Mouse (Mus musculus) brown adipose tissue, adult 24 weeks (tissue): ENCODE measurements around the gene Mettl1. TPM values are rescaled to one million over a fixed set of nuclear protein-coding genes. Genes with fewer than 3 reads are reported as not detected.

Experiments
- H3K27ac ChIP-seq: fragments of 200-500 bp; replicated peaks from 2 replicates; pipeline ENCODE4 v1.5.1; 2012; ENCODE audit warnings: low read depth, mild to moderate bottlenecking, low read length
- H3K4me1 ChIP-seq: fragments of 200-500 bp; 2 replicates; pipeline ENCODE4 v1.6.1; 2012; ENCODE audit warnings: low read length, mixed read lengths; ENCODE audit not compliant: control insufficient read depth, insufficient read depth, insufficient read length
- H3K4me3 ChIP-seq: fragments of 200-500 bp; 2 replicates; pipeline ENCODE4 v1.5.1; 2012; ENCODE audit warnings: low read depth, mild to moderate bottlenecking, low read length, moderate library complexity; ENCODE audit not compliant: insufficient read depth
- polyA plus RNA-seq: library from polyadenylated mRNA; stranded (reverse); fragments of >200 nt; gene quantifications from 2 replicates; pipeline ENCODE4 v1.2.4, GENCODE M21; 2012; ENCODE audit not compliant: missing spikeins, insufficient read depth, insufficient read length

Mettl1 gene
- polyA plus RNA-seq, 1 experiment, result 10.4 TPM

DNA sequence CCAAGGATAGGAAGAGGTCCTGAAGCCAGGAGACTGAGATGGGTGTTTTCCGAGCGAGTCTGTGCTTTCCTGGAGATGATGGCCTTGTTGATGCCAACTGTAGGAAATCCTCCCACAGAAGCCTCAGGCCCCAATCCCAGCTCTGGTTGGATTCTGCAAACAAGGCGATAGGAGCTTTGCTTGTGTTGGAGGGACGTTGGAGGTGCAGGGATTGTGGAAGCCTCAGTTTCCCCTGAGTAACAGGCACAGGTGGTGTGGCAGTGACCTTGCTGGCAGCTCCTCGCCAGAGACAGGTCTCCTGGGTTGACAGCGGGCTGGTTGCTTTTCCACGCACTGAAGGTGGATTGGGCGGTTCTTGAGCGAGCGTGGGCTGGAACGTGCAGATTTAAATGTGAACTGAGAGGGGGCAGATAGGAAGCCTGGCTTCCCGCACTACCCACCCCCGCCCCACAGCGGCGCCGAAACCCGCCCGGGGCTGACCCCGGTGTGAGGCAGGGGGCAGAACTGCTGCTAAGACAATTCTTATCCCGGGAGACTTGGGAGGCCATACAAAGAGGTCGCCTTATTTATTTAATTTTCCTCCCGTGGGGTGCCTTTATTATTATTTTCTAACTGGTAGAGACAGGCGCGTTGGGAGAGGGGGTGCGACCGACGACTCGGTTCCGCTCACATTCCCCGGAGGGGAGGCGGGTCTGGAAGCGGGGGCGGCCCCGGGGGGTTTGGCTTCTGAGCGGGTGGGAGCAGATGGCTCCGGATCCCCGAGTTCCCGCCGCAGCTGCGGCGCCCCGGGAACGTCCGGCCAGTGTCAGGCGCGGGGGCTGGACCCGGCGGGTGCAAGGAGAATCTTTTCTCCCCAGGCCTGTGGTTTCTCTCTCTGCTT lies 39.9 kb downstream of the Mettl1 start:
- Histone ChIP-seq H3K27ac (peak overlapping the region; percentile 50; the same call in 1 of the 2 replicates), H3K4me3 (peak overlapping the region; percentile 41), H3K4me1 (peaks cover 2% of the 10 kb centered on the region; the same call in 1 of the 2 replicates)

DNA sequence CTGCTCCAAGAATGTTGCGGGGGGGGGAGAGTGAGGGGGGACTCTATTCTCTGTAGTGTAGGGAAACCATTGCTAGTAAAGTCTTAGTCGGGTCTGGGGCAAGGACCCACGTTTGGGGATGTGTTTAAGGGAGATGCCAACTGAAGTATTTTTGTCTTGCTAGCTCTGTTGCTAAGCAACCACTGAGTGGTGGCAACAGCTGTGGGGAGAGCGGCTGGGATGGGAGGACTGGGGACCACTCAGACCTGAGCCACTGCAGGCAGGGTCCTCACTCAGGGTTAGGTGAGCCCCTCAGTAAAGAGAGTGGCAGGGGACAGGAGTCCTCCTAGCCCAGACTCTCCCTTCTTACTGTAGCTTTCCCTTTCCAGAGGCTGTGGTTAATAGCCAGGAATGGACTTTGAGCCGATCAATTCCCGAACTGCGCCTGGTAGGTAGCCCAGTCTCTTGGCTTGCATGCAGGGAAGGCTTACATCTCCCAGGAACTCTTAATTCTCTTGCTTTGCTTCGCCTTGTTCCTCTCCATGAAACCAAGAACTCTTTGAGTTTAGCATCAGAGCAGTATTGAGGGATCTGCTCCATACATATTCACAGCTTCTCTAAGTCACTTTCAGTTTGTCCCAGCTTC lies 40.9 kb downstream of the Mettl1 start:
- Histone ChIP-seq H3K4me3 (peak overlapping the region; percentile 41), H3K27ac (no peak overlapping the region)

DNA sequence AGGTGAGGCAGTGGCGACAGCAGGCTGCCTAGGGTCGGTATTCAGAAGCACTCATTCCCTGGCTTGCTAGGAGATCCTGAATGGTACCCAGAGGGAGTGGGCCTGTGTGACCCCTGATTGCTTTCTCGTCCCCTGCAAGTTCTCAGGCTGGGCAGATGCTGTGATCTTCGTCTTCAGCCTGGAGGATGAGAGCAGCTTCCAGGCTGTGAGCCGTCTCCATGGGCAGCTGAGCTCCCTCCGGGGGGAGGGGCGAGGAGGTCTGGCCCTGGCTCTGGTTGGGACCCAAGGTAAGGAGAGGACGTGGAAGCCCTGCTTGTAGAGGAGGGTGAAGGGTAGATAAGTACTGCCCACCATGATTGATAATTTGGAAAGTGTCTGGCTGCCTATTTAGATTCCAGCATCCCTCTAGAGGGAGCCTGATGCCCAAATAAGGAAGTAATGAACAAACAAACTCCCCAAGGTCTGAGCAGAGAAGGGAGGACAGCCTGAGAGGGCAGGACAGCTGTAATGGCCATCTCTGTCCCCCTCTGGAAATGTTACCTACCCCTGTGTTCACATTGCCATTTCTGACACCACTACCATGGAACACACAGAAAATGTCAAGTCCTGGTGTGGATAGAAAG lies 42.2 kb downstream of the Mettl1 start:
- H3K4me3 ChIP-seq, result no peak overlapping the region
- H3K27ac ChIP-seq, result no peak overlapping the region
- H3K4me1 ChIP-seq, result peaks cover 2% of the 10 kb centered on the region; the same call in 1 of the 2 replicates

More for the DNA sequence above, 40.9 kb downstream of the Mettl1 start:
- H3K4me1 ChIP-seq, result peaks cover 2% of the 10 kb centered on the region; the same call in 1 of the 2 replicates

DNA sequence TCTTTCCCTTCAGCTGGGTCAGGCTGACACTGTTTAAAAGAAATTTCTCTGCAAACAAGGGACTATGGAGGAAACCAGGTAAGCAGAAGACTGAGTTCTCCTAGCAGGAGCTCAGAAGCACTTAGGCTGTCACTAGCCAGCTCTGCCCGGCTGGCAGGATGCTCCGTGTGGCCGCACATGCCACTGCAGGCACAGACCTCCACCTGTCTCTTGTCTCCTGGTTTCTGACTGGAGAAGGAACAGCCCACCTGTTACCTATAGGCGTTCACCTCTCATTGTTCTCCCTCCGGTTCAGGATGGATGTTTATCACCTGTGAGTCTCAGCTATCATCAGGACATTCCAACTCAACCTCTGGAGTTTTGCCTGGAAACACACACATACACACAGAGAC lies 42.7 kb downstream of the Mettl1 start:
- Histone ChIP-seq H3K27ac (no peak overlapping the region), H3K4me3 (no peak overlapping the region), H3K4me1 (peaks cover 2% of the 10 kb centered on the region; the same call in 1 of the 2 replicates)

DNA sequence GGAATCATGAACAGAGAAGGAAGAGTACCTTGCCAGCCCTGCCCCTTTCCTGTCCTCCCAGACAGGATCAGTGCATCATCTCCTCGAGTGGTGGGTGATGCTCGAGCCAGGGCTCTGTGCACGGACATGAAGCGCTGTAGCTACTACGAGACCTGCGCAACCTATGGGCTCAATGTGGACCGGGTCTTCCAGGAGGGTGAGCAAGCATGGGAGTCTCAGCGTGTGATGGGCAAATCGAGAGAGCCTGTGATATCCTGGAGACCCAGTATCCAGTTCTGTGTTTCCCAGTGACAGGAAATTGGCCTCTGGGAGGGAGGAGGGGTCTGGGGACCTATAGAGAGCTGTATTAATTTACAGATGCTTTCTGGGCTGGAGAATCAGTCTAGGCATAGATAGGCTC lies 43.8 kb downstream of the Mettl1 start:
- Histone ChIP-seq H3K4me1 (peaks cover 2% of the 10 kb centered on the region; the same call in 1 of the 2 replicates), H3K4me3 (no peak overlapping the region), H3K27ac (no peak overlapping the region)

DNA sequence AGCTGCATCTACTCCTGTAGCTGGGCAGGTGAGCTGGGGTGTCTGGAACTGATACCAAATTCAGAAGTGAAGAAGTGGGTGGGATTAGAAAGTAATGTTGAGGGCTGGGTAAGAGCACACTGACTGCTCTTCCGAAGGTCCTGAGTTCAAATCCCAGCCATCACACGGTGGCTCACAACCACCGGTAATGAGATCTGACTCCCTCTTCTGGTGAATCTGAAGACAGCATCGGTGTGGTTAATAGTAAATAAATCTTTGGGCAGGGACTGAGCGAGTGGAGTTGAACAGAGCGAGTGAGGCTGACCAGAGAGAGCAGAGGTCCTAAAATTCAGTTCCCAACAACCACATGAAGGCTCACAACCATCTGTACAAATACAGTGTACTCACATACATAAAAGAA lies 44.4 kb downstream of the Mettl1 start:
- no peak overlapping the region for H3K4me3 ChIP-seq
- peaks cover 2% of the 10 kb centered on the region; the same call in 1 of the 2 replicates for H3K4me1 ChIP-seq
- H3K27ac ChIP-seq, result no peak overlapping the region

DNA sequence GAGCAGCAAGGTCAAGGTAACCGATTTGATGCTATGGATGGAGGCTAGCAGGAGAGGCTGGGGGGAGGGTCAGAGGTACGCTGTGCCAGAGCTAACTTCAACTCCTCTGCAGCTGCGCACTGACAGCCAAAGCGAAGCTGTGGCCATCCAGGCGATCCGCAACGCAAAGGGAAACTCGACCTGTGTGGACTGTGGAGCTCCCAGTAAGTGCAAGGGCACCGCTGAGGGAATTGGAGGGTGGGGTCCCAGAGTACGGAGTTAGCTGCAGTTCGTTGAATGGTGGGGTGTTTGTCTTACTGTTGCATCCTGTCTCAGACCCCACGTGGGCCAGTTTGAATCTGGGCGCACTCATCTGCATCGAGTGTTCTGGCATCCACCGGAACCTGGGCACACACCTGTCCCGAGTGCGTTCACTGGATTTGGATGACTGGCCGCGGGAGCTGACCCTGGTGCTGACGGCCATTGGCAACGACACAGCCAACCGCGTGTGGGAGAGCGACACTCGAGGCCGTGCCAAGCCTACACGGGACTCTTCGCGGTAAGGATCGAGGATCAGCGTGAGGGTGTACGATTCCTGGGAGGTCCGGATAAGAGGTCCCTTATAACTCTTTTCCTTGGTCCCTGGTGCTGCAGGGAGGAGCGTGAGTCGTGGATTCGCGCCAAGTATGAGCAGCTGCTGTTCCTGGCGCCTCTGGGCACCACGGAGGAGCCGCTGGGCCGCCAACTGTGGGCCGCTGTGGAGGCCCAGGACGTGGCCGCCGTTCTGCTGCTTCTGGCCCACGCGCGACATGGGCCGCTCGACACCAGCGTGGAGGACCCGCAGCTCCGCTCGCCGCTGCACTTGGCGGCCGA lies 49.6 kb downstream of the Mettl1 start:
- Histone ChIP-seq H3K27ac (no peak overlapping the region), H3K4me1 (no peaks in the 10 kb centered on the region; the same call in 1 of the 2 replicates), H3K4me3 (no peak overlapping the region)

DNA sequence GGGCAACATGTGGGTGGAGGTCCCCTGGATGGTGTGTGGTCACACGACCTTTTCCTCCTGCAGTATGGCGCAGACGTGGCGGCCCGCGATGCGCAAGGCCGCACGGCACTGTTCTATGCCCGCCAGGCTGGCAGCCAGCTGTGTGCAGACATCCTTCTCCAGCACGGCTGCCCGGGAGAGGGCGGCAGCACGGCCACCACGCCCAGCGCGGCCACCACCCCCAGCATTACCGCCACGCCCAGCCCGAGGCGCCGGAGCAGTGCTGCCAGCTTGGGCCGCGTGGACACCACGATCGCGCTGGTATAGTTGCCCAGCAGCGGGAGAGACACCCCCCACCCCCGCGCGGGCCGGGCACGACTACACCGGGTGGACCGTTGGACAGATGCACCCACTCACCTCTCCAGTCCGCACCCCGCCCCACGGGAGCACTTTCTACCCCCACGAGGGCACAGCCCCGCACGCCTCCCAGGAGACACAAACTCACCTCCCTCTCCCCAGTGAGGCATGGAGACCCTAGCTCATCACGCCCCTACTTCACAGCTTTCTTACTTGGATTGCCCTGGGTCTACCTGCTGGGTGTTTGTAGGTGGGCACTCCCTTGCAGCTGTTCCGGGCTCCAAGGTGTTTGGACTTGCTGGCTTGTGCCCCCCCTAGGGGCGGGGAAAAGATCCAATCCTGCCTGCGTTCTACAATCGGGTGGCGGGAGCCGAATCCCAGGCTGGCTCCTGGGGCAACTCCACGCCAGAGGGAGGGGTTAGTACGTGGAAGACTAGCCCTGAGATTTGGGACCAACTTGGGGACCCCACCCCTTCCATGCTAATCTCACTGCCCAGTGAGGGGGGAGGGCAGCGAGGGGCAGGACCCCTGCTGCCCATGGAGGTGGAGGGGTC lies 50.5 kb downstream of the Mettl1 start:
- no peaks in the 10 kb centered on the region; the same call in 1 of the 2 replicates for H3K4me1 ChIP-seq
- H3K27ac ChIP-seq, result no peak overlapping the region
- H3K4me3 ChIP-seq, result no peak overlapping the region

DNA sequence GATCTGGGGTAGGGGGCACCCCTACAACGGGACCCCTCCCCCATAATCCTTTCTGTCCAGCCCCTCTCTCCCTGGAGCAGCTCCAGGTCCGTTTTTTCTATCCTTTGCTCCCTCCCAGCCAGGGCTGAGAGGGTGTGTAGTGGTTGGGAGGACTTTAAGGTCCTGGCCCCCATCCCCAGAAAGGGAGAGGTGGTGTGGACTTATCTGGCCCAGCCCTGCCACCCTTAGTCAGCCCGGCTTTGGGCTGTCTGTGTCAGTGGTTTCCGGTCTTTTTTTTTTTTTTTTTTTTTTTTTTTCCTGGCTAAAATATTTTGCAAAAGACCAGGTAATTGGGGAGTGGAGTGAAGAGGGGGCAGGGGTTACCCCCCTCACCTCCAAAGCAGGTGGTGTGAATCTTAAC lies 51.5 kb downstream of the Mettl1 start:
- H3K4me1 ChIP-seq, result no peaks in the 10 kb centered on the region; the same call in 1 of the 2 replicates
- H3K4me3 ChIP-seq, result no peak overlapping the region
- H3K27ac ChIP-seq, result no peak overlapping the region

DNA sequence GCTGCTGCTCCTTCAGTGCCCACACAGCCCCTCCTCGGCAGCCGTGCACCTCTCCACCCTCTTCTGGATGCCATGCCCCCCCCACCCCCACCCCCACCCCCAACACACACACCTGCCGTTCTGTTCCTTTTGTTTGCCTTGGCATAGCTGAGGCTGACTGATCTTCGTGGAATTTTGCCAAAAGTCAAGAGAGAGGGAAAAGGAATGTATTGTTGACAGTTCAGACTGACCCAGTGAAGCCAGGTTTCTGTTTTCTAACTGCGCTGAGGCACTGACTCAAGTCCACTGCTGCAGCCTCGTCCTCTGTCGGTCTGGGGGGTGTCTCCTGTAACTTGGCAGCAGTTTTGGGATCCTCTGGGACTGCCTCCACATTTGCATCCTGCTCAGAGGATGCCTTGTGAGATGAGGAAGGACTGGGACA lies 53.2 kb downstream of the Mettl1 start:
- Histone ChIP-seq H3K4me3 (no peak overlapping the region), H3K27ac (no peak overlapping the region), H3K4me1 (no peaks in the 10 kb centered on the region; the same call in 1 of the 2 replicates)

Other genes starting within 250 kb of the Mettl1 start
- 4.1 and 6.9 TPM in 2 replicates for gene Atp23, start 140.1 kb upstream of the Mettl1 start, polyA plus RNA-seq
- 42.7 and 48.6 TPM in 2 replicates for gene Ctdsp2, start 62.7 kb upstream of the Mettl1 start, polyA plus RNA-seq
- gene Avil, start 40.7 kb upstream of the Mettl1 start, polyA plus RNA-seq, result not detected in 2 replicates
- gene Tsfm, start 10.6 kb upstream of the Mettl1 start, polyA plus RNA-seq, result 67.3 and 73.2 TPM in 2 replicates
- gene Eef1akmt3, start 99 bp downstream of the Mettl1 start, polyA plus RNA-seq, result not detected in 2 replicates
- not detected in 2 replicates for gene Cyp27b1, start 6.8 kb downstream of the Mettl1 start, polyA plus RNA-seq
- gene March9, start 18.8 kb downstream of the Mettl1 start, polyA plus RNA-seq, result 0.63 and 0.79 TPM in 2 replicates
- gene Cdk4, start 22.1 kb downstream of the Mettl1 start, polyA plus RNA-seq, result 76.7 and 92.9 TPM in 2 replicates
- 56.7 and 71.6 TPM in 2 replicates for gene Tspan31, start 28.9 kb downstream of the Mettl1 start, polyA plus RNA-seq
- 0.48 and 1.5 TPM in 2 replicates for gene Agap2, start 33.9 kb downstream of the Mettl1 start, polyA plus RNA-seq
- gene Os9, start 79.7 kb downstream of the Mettl1 start, polyA plus RNA-seq, result 35.8 and 42.4 TPM in 2 replicates
- 0.95 and 1.8 TPM in 2 replicates for gene B4galnt1, start 123.8 kb downstream of the Mettl1 start, polyA plus RNA-seq
- gene Slc26a10, start 139.2 kb downstream of the Mettl1 start, polyA plus RNA-seq, result 1.0 and 4.8 TPM in 2 replicates
- 2.0 and 4.0 TPM in 2 replicates for gene Arhgef25, start 148.7 kb downstream of the Mettl1 start, polyA plus RNA-seq
- 5.0 and 5.8 TPM in 2 replicates for gene Dtx3, start 154.3 kb downstream of the Mettl1 start, polyA plus RNA-seq
- gene Pip4k2c, start 170.2 kb downstream of the Mettl1 start, polyA plus RNA-seq, result 15.4 and 18.5 TPM in 2 replicates
- gene Kif5a, start 221.9 kb downstream of the Mettl1 start, polyA plus RNA-seq, result 0.99 and 2.2 TPM in 2 replicates
- gene Dctn2, start 225.0 kb downstream of the Mettl1 start, polyA plus RNA-seq, result 100 and 102 TPM in 2 replicates
- gene Mbd6, start 247.6 kb downstream of the Mettl1 start, polyA plus RNA-seq, result 15.9 and 18.4 TPM in 2 replicates